Mouse (Mus musculus): ENCODE measurements around the gene Endov.

- TF ChIP-seq CTCF (IDR thresholded peaks at IDR 0.05; ENCODE audit: low read depth, low read length) (no peak), GATA2 (IDR thresholded peaks at IDR 0.05; ENCODE audit: borderline replicate concordance, low read depth, low read length) (no peak)
Measured at GRCm38 (mm10) chr11:119542371-119542770, 51.2 kb downstream of the Endov start.
